Mouse (Mus musculus) heart, adult 2 months (tissue): ENCODE results near the gene Mettl23.

ENCODE experiments used
- CTCF ChIP-seq: fragments of 200-600 bp; IDR thresholded peaks from 2 replicates; pipeline ENCODE4 v1.8.1; 2022; ENCODE audit warnings: antibody characterized with exemption, mild to moderate bottlenecking, moderate library complexity
- POLR2A ChIP-seq: fragments of 200-500 bp; IDR thresholded peaks from 2 replicates; pipeline ENCODE4 v1.6.1; 2011; ENCODE audit warnings: mild to moderate bottlenecking, low read depth, low read length, control low read depth; ENCODE audit not compliant: insufficient read depth

GRCm38 (mm10) chr11:116851576-116852290 lies 8.7 kb downstream of the Mettl23 start:
- TF ChIP-seq POLR2A (no peak), CTCF (no peak)
